Mouse (Mus musculus): ENCODE results near the gene Poldip3. TPM values are rescaled to one million over a fixed set of nuclear protein-coding genes. Genes with fewer than 3 reads are reported as not detected.

Gene Poldip3
- polyA plus RNA-seq (2014; fragmentation: Illumina TruSeq; extraction: RNeasy Lipid Tissue Mini Kit (QIAGEN cat#74804); ENCODE audit: low replicate concordance): 15.9 TPM

DNA sequence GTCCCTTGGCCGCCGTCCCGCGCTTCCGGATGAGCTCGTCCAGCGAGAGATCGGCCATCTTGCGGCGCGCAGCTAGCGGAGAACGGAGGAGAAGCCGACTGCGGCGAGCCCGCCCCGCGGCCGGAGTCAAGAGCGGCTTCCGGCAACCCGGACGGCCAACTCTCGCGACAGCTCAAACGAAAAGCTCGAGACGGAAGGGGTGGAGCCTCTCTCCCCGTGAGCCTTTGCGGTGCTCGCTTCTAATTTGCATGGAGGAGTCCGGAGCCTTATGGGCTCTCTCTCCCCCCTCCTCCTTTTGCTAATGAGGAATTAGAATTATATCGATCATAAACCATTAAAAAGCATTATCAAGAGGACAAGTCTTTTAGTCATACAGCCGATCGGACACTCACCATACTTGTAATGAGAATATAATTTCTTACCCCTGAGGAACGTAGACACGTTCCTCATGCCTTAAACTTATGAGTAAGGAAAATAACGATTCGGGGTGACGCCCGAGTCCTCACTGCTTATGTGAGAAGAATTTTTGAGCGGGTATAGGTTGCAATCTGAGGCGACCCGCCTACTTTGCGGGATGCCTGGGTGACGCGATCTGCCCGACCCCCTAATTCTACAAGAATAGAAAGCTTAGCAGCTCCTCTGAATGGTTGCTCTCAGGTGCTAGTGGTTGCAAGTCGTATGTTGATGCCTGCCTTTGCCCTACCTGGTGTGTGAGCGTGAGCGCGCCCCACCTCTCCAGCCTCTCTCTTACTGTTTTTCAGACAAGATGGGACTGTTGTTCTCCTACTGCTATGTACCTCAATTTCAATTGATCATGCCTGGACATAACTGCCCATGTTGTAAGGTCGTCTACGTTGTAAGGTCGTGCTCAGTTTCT lies at the start of gene Poldip3:
Gene Poldip3, minus strand, starts transcription at position 189 of the 877 bp plus-strand sequence.

GRCm38 (mm10) chr15:83172492-83173429 lies 23.6 kb upstream of the Poldip3 start, which contains the start of gene Cyb5r3:
Gene Cyb5r3, minus strand, starts transcription at chr15:83172592.

GRCm38 (mm10) chr15:83122566-83123145 lies 26.5 kb downstream of the Poldip3 start, which contains the start of gene Rrp7a:
Gene Rrp7a, minus strand, starts transcription at chr15:83122801.

GRCm38 (mm10) chr15:83089429-83089605 lies 59.9 kb downstream of the Poldip3 start, which contains the start of gene Serhl:
Gene Serhl, plus strand, starts transcription at chr15:83089506.

Other genes starting within 250 kb of the Poldip3 start
- gene Tcf20, start 161.5 kb downstream of the Poldip3 start, polyA plus RNA-seq (2014; fragmentation: Illumina TruSeq; extraction: RNeasy Lipid Tissue Mini Kit (QIAGEN cat#74804); ENCODE audit: low replicate concordance): 10.4 TPM
- 0.26 TPM for gene Nfam1, start 116.1 kb downstream of the Poldip3 start, polyA plus RNA-seq (2014; fragmentation: Illumina TruSeq; extraction: RNeasy Lipid Tissue Mini Kit (QIAGEN cat#74804); ENCODE audit: low replicate concordance)
- 5.9 TPM for gene Serhl, start 59.9 kb downstream of the Poldip3 start, polyA plus RNA-seq (2014; fragmentation: Illumina TruSeq; extraction: RNeasy Lipid Tissue Mini Kit (QIAGEN cat#74804); ENCODE audit: low replicate concordance)
- 0.67 TPM for gene Rrp7a, start 26.6 kb downstream of the Poldip3 start, polyA plus RNA-seq (2014; fragmentation: Illumina TruSeq; extraction: RNeasy Lipid Tissue Mini Kit (QIAGEN cat#74804); ENCODE audit: low replicate concordance)
- 107 TPM for gene Cyb5r3, start 23.2 kb upstream of the Poldip3 start, polyA plus RNA-seq (2014; fragmentation: Illumina TruSeq; extraction: RNeasy Lipid Tissue Mini Kit (QIAGEN cat#74804); ENCODE audit: low replicate concordance)
- not detected for gene A4galt, start 102.4 kb upstream of the Poldip3 start, polyA plus RNA-seq (2014; fragmentation: Illumina TruSeq; extraction: RNeasy Lipid Tissue Mini Kit (QIAGEN cat#74804); ENCODE audit: low replicate concordance)
- gene Arfgap3, start 200.9 kb upstream of the Poldip3 start, polyA plus RNA-seq (2014; fragmentation: Illumina TruSeq; extraction: RNeasy Lipid Tissue Mini Kit (QIAGEN cat#74804); ENCODE audit: low replicate concordance): 45.9 TPM

Measured in small intestine, adult 10 weeks (tissue).